Mouse (Mus musculus) forebrain, embryonic 14.5 days (tissue): ENCODE results near the gene Smyd1. TPM values are rescaled to one million over a fixed set of nuclear protein-coding genes. Genes with fewer than 3 reads are reported as not detected.
A peak's percentile ranks its signal among the peaks of the same experiment; 100 is the strongest.

Experiments
- ATAC-seq: fragments of 200-750 bp; cut with Nextera tagmentation; 2 replicates; pipeline ENCODE4 v1.8.0; 2017; ENCODE audit warnings: mild to moderate bottlenecking, moderate library complexity
- DNase-seq: peaks from one replicate; pipeline ENCODE4 v3.0.0-alpha.2; 2015; ENCODE audit warnings: low spot score
- H3K27ac ChIP-seq: fragments of 300-500 bp; sonication (generic); 2 replicates; pipeline ENCODE4 v1.5.1; 2014; ENCODE audit warnings: low read depth, mild to moderate bottlenecking, control low read depth, low read length, moderate library complexity
- H3K27me3 ChIP-seq: fragments of 300-500 bp; sonication (generic); replicated peaks from 2 replicates; pipeline ENCODE4 v1.6.1; 2014; ENCODE audit warnings: low read length, control low read depth, mixed read lengths; ENCODE audit not compliant: control insufficient read depth, insufficient read depth
- H3K36me3 ChIP-seq: fragments of 300-500 bp; sonication (generic); 2 replicates; pipeline ENCODE4 v1.6.1; 2014; ENCODE audit warnings: low read length, control low read depth; ENCODE audit not compliant: control insufficient read depth, insufficient read depth
- H3K4me1 ChIP-seq: fragments of 300-500 bp; sonication (generic); 2 replicates; pipeline ENCODE4 v1.6.1; 2014; ENCODE audit warnings: antibody characterized with exemption, low read length, control low read depth; ENCODE audit not compliant: control insufficient read depth, insufficient read depth
- H3K4me2 ChIP-seq: fragments of 300-500 bp; sonication (generic); 2 replicates; pipeline ENCODE4 v1.6.1; 2014; ENCODE audit warnings: mild to moderate bottlenecking, control low read depth, low read length
- H3K4me3 ChIP-seq: fragments of 300-500 bp; sonication (generic); 2 replicates; pipeline ENCODE4 v1.5.1; 2014; ENCODE audit warnings: low read depth, low read length, control low read depth
- H3K9ac ChIP-seq: fragments of 300-500 bp; sonication (generic); 2 replicates; pipeline ENCODE4 v1.6.1; 2014; ENCODE audit warnings: mild to moderate bottlenecking, low read length, control low read depth, moderate library complexity
- H3K9me3 ChIP-seq: fragments of 300-500 bp; sonication (generic); replicated peaks from 2 replicates; pipeline ENCODE4 v1.6.1; 2016; ENCODE audit warnings: low read length, control low read depth, mixed read lengths; ENCODE audit not compliant: control insufficient read depth
- WGBS: fragments of 180-500 bp; shearing (Covaris S2); extraction: QIAGEN DNeasy Blood & Tissue Kit; methylation state at CpG from one replicate; pipeline ENCODE4 v1.1.7; 2014; 5-methylcytosine and 5-hydroxymethylcytosine counted together
- polyA plus RNA-seq: library from polyadenylated mRNA; unstranded; fragments of >200 nt; fragmentation: Nextera tagmentation; extraction: Ambion mirVana; gene quantifications from 2 replicates; pipeline ENCODE4 v1.2.1, GENCODE M21; 2014

Gene Smyd1
- polyA plus RNA-seq, 1 experiment from 2014 or later, result 0.08 TPM

DNA sequence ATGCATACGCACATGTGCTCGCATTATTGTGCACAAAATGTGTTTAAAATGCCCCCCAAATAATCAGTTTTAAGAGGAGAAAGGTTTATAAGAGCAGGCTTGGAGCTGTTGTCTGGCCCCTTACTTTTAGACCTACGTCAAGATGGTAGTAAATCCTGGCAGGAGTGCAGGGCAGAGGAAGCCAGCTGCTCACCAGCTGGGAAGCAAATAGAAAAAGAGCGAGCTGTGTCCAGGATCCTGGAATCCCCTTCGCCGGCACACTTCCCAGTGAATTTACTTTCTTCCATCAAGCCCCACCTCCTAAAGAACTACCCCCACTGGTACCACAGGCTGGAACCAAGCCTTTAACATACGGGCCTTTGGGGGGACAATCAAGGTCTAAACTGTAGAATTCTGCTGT lies 81.2 kb downstream of the Smyd1 start:
- Histone ChIP-seq H3K27me3 (no peaks in the 10 kb centered on the region), H3K4me2 (no peak overlapping the region), H3K9me3 (no peaks in the 10 kb centered on the region), H3K36me3 (no peaks in the 10 kb centered on the region), H3K9ac (no peak overlapping the region), H3K4me1 (no peaks in the 10 kb centered on the region), H3K27ac (no peak overlapping the region), H3K4me3 (no peak overlapping the region)
- DNase-seq (no peak), ATAC-seq (no peak)
- 91% methylated on average over 7 of the region's 7 CpGs for WGBS

DNA sequence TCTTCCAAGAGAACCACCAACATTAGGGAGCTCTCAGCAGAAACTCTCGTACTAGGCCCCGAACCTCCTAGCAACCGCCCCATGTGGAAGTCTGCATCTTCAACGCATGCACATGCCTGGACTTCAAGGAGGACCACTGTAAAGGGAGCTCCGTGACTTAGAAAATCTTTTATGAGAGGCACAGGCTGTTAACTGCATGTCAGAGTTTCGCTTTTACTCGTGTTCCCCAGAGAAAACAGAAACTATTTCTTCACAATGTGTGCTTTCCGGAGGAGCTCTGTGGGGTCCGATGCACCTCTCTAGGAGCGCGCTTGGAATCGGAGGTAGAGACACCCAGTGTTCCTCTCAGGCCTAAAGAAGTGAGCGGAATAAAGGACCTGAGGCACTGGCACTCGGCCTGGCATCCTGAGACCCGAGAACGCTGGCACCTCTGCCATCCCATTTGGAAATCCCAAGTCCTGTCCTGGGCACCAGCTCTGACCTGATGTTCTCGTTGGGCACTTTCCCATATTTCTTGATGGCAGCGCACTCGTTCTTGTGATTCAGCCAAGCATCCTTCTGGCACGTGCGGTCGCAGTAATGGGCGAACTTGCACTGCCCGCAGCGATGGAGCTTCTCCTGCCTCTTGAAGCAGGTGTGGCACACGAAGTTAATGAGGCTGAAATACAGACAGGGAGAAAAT lies 82.8 kb downstream of the Smyd1 start:
- WGBS, result 88% methylated on average over 26 of the region's 26 CpGs
- Histone ChIP-seq H3K27ac (no peak overlapping the region), H3K36me3 (no peaks in the 10 kb centered on the region), H3K9me3 (no peaks in the 10 kb centered on the region), H3K27me3 (no peaks in the 10 kb centered on the region), H3K4me3 (no peak overlapping the region), H3K4me1 (no peaks in the 10 kb centered on the region), H3K9ac (no peak overlapping the region), H3K4me2 (no peak overlapping the region)
- no peak for ATAC-seq
- DNase-seq, result no peak

DNA sequence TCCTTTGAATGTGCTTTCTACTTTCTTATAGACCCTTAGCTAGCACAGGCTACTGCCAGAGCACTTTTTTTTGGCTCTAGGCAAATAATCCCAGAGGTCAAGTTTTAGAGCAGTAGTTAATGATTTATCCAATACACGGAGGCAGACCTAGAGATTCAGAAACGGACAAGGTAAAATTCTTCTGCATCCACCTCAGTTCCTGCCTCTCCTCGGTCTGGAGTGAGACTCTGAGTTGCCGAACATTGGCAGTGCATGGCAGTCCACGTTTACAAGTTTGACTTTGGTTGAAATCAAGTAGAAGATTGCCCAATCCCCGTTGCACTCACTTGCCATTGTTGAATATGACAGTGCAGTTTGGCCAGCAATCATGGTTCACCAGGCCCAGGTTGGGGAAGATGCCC lies 85.0 kb downstream of the Smyd1 start:
- H3K27ac ChIP-seq, result no peak overlapping the region

DNA sequence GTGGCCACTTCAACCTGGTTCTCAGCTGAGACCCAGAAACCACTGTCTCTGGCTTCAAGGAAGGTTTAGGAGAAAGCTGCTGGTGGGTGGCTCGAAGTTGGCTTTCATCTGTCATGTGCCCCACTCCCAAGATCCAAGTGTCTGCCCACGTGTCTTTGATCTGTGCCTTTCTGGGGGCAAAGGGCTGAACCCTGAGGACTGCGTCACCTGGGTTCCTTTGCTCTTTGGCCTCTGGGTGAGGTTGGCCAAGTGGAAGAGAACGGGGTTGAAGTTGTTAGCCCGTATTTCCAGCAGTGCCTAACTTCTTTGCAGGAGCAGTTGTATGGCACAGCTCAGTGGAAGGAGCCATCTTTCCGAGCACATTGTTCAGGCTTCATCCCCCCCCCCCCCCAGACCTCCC lies 85.5 kb downstream of the Smyd1 start:
- WGBS, result 85% methylated on average over 6 of the region's 6 CpGs
- Histone ChIP-seq H3K27ac (no peak overlapping the region), H3K36me3 (no peaks in the 10 kb centered on the region), H3K9me3 (no peaks in the 10 kb centered on the region), H3K4me2 (no peak overlapping the region), H3K4me1 (no peaks in the 10 kb centered on the region), H3K4me3 (no peak overlapping the region), H3K9ac (no peak overlapping the region), H3K27me3 (no peaks in the 10 kb centered on the region)
- no peak for ATAC-seq
- DNase-seq, result no peak

More for the DNA sequence above, 85.0 kb downstream of the Smyd1 start:
- no peak overlapping the region for H3K4me2 ChIP-seq
- H3K36me3 ChIP-seq, result no peaks in the 10 kb centered on the region
- H3K9me3 ChIP-seq, result no peaks in the 10 kb centered on the region
- DNase-seq (no peak), ATAC-seq (no peak)
- H3K4me3 ChIP-seq, result no peak overlapping the region
- H3K27me3 ChIP-seq, result no peaks in the 10 kb centered on the region
- no peak overlapping the region for H3K9ac ChIP-seq
- no peaks in the 10 kb centered on the region for H3K4me1 ChIP-seq
- 91% methylated on average over 6 of the region's 6 CpGs for WGBS

GRCm38 (mm10) chr6:71235944-71236343 lies 86.1 kb downstream of the Smyd1 start:
- no peak overlapping the region for H3K27ac ChIP-seq
- 82% methylated on average over 2 of the region's 3 CpGs for WGBS
- no peak for ATAC-seq

GRCm38 (mm10) chr6:71235121-71235520 lies 86.9 kb downstream of the Smyd1 start:
- Histone ChIP-seq H3K27me3 (no peaks in the 10 kb centered on the region), H3K36me3 (no peaks in the 10 kb centered on the region), H3K9me3 (no peaks in the 10 kb centered on the region), H3K27ac (no peak overlapping the region), H3K4me2 (no peak overlapping the region), H3K4me3 (no peak overlapping the region), H3K4me1 (no peaks in the 10 kb centered on the region), H3K9ac (no peak overlapping the region)
- DNase-seq (no peak), ATAC-seq (no peak)
- WGBS, result 87% methylated on average over 13 of the region's 13 CpGs

More at GRCm38 (mm10) chr6:71235944-71236343, 86.1 kb downstream of the Smyd1 start:
- no peaks in the 10 kb centered on the region for H3K9me3 ChIP-seq
- no peak overlapping the region for H3K4me2 ChIP-seq
- H3K9ac ChIP-seq, result no peak overlapping the region
- H3K27me3 ChIP-seq, result no peaks in the 10 kb centered on the region
- no peaks in the 10 kb centered on the region for H3K36me3 ChIP-seq
- H3K4me1 ChIP-seq, result no peaks in the 10 kb centered on the region
- no peak for DNase-seq
- H3K4me3 ChIP-seq, result no peak overlapping the region

DNA sequence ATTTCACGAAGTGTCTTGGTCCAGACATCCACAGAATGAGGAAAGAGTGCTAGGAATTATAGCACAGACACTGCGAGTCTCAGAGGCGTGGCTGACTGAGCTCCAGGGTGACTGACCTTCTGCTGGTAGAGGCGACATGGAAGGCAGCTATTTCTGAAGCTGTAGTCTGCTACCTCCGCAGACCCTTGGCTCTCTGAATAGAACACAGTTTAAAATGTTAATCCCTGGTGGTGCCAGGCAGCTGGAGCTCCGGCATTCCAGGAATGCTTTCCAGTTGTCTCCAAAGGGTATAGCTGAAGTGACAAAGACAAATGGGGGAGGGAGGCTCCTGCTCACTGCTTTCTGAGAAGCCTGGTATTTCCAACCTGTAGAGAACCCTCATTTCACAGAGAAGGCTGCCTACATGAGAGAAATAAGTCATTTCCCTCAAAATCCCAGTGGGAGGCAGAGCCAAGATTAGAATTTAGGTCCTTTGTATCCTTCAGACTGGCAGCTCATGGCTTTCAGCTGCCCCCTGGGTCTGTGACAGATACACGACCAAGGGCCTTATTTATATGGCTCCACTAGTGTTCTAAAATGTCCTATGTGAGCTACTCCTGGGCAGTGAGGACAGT lies 94.8 kb downstream of the Smyd1 start:
- DNase-seq, result peak; percentile 3
- ATAC-seq, result no peak
- Histone ChIP-seq H3K4me2 (no peak overlapping the region), H3K36me3 (no peaks in the 10 kb centered on the region), H3K9ac (no peak overlapping the region), H3K27ac (no peak overlapping the region), H3K4me3 (no peak overlapping the region), H3K9me3 (no peaks in the 10 kb centered on the region), H3K4me1 (no peaks in the 10 kb centered on the region), H3K27me3 (no peaks in the 10 kb centered on the region)
- 6% methylated on average over 7 of the region's 7 CpGs for WGBS

DNA sequence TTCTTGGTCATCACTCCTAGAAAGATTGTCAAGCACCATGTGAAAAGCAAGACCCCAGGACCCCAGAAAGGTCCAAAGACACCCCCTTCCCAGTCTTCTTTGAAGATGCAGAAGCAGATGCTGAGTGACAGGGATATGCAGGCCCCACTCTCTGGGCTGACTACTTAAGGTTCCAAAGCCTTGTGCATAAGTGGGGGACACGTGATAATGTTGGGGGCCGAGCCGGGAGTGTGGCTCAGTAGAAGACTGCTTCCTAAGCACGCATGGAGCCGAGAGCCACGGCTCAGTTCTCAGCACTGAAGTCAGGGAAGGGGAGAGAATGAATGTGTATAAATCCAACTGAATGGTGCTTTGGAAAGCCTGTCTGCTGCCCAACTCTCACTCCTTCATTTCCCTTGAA lies 95.5 kb downstream of the Smyd1 start:
- Histone ChIP-seq H3K4me1 (no peaks in the 10 kb centered on the region), H3K27ac (no peak overlapping the region), H3K27me3 (no peaks in the 10 kb centered on the region), H3K9me3 (no peaks in the 10 kb centered on the region), H3K4me2 (no peak overlapping the region), H3K9ac (no peak overlapping the region), H3K36me3 (no peaks in the 10 kb centered on the region), H3K4me3 (no peak overlapping the region)
- no peak for DNase-seq
- whole genome bisulfite sequencing, result 17% methylated on average over 6 of the region's 6 CpGs
- no peak for ATAC-seq

DNA sequence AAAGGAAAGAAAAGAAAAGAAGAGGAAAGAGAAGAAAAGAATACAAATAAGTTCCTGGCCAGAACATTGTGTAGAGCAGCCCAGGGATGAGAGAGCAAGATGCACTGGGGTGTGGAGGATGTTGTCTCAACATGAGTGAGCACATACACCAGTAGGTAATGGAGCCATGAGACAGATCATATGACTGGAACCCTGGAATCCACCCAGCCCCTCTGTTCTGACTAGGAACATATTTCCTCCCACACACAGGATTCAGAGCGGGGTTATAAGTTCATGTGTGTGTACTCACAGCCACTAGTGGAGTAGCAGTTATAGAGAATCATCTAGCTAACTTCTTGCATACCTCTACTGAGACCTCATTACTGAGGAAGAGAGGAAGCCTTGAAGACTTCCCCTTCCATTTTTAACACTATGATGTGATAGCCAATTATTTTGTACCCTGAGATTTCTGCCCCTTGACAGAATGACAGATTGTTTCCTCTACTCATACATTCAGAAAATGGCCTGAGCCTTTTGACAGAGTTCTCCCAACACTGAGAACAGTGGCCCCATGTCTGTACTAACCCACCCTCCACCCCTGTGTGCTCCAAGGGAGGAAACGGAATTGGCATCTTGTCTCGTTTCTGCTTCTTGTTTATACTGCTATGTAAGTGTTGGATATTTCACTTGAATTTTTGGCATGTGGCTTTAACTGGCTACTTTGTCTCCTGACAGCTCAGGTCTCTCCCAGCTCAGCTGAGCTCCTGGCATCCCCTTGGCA lies 97.7 kb downstream of the Smyd1 start:
- Histone ChIP-seq H3K9ac (no peak overlapping the region), H3K27ac (no peak overlapping the region), H3K9me3 (no peaks in the 10 kb centered on the region), H3K4me3 (no peak overlapping the region), H3K36me3 (no peaks in the 10 kb centered on the region), H3K4me2 (no peak overlapping the region), H3K27me3 (no peaks in the 10 kb centered on the region), H3K4me1 (no peaks in the 10 kb centered on the region)
- no peak for ATAC-seq
- DNase-seq, result no peak
- WGBS, result 93% methylated on average over 3 of the region's 3 CpGs
